Mouse (Mus musculus): ENCODE measurements at regions not wholly inside any gene's neighbourhood (a gene's known extent, or its start where the extent isn't known, plus 50 kb on each side); places are given as distances from the start of the nearest gene placed in this dataset.
"Not testable (repeated sequence)": the region's sequence is repeated elsewhere in the genome, so short reads cannot be mapped to it uniquely, and the experiment has no call there.

- Histone ChIP-seq H3K9ac (ENCODE audit: low read depth, low read length) (no peak overlapping the region), H3K27ac (ENCODE audit: low read depth, low read length) (no peak overlapping the region), H3K4me3 (ENCODE audit: low read depth, low read length) (no peak overlapping the region), H3K36me3 (ENCODE audit: control insufficient read depth, insufficient read depth, low read length) (no peaks in the 10 kb centered on the region), H3K27me3 (replicated peaks; ENCODE audit: control insufficient read depth, insufficient read depth, low read length) (no peaks in the 10 kb centered on the region), H3K4me1 (replicated peaks; ENCODE audit: control insufficient read depth, insufficient read depth, low read length) (no peaks in the 10 kb centered on the region; the same call in 1 of the 2 replicates), H3K4me2 (no peak overlapping the region), H3K9me3 (ENCODE audit: control insufficient read depth, low read length) (no peaks in the 10 kb centered on the region)
- no peak for DNase-seq (ENCODE audit: low spot score)
- WGBS, result 54% methylated on average over 6 of the region's 6 CpGs
- no peak for ATAC-seq (replicated peaks; ENCODE audit: low FRiP score)
Measured at GRCm38 (mm10) chr4:84172841-84173240, 502.2 kb downstream of the Bnc2 start.

- WGBS, result 72% methylated on average over 2 of the region's 2 CpGs
- Histone ChIP-seq H3K4me3 (ENCODE audit: low read depth, low read length) (no peak overlapping the region), H3K4me1 (replicated peaks; ENCODE audit: control insufficient read depth, insufficient read depth, low read length) (no peaks in the 10 kb centered on the region; the same call in 1 of the 2 replicates), H3K4me2 (no peak overlapping the region), H3K36me3 (ENCODE audit: control insufficient read depth, insufficient read depth, low read length) (no peaks in the 10 kb centered on the region), H3K27ac (ENCODE audit: low read depth, low read length) (no peak overlapping the region), H3K9ac (ENCODE audit: low read depth, low read length) (no peak overlapping the region), H3K9me3 (ENCODE audit: control insufficient read depth, low read length) (no peaks in the 10 kb centered on the region), H3K27me3 (replicated peaks; ENCODE audit: control insufficient read depth, insufficient read depth, low read length) (no peaks in the 10 kb centered on the region)
- ATAC-seq (replicated peaks; ENCODE audit: low FRiP score), result no peak
- no peak for DNase-seq (ENCODE audit: low spot score)
Measured at GRCm38 (mm10) chr4:84173441-84173840, 501.6 kb downstream of the Bnc2 start.

GRCm38 (mm10) chr4:84176457-84176856 lies 498.6 kb downstream of the Bnc2 start:
- not testable (repeated sequence) for H3K4me3 ChIP-seq (ENCODE audit: low read depth, low read length); H3K9ac ChIP-seq (ENCODE audit: low read depth, low read length); H3K4me2 ChIP-seq; ATAC-seq (replicated peaks; ENCODE audit: low FRiP score); H3K36me3 ChIP-seq (ENCODE audit: control insufficient read depth, insufficient read depth, low read length); DNase-seq (ENCODE audit: low spot score); H3K9me3 ChIP-seq (ENCODE audit: control insufficient read depth, low read length); H3K27ac ChIP-seq (ENCODE audit: low read depth, low read length); H3K4me1 ChIP-seq (replicated peaks; ENCODE audit: control insufficient read depth, insufficient read depth, low read length); H3K27me3 ChIP-seq (replicated peaks; ENCODE audit: control insufficient read depth, insufficient read depth, low read length)
- WGBS, result 88% methylated on average over 6 of the region's 6 CpGs

- H3K9me3 ChIP-seq (ENCODE audit: control insufficient read depth, low read length), result no peaks in the 10 kb centered on the region
- H3K4me1 ChIP-seq (replicated peaks; ENCODE audit: control insufficient read depth, insufficient read depth, low read length), result no peaks in the 10 kb centered on the region; the same call in 1 of the 2 replicates
- H3K27ac ChIP-seq (ENCODE audit: low read depth, low read length), result no peak overlapping the region
- H3K4me2 ChIP-seq, result no peak overlapping the region
- ATAC-seq (replicated peaks; ENCODE audit: low FRiP score) (no peak), DNase-seq (ENCODE audit: low spot score) (no peak)
- WGBS, result 47% methylated on average over 3 of the region's 3 CpGs
- H3K9ac ChIP-seq (ENCODE audit: low read depth, low read length), result no peak overlapping the region
- no peaks in the 10 kb centered on the region for H3K27me3 ChIP-seq (replicated peaks; ENCODE audit: control insufficient read depth, insufficient read depth, low read length)
- no peaks in the 10 kb centered on the region for H3K36me3 ChIP-seq (ENCODE audit: control insufficient read depth, insufficient read depth, low read length)
- H3K4me3 ChIP-seq (ENCODE audit: low read depth, low read length), result no peak overlapping the region
Measured at GRCm38 (mm10) chr4:84177827-84178226, 497.2 kb downstream of the Bnc2 start.

GRCm38 (mm10) chr4:84184436-84184835 lies 490.6 kb downstream of the Bnc2 start:
- Histone ChIP-seq H3K27me3 (replicated peaks; ENCODE audit: control insufficient read depth, insufficient read depth, low read length) (no peaks in the 10 kb centered on the region), H3K4me3 (ENCODE audit: low read depth, low read length) (no peak overlapping the region), H3K36me3 (ENCODE audit: control insufficient read depth, insufficient read depth, low read length) (no peaks in the 10 kb centered on the region), H3K4me1 (replicated peaks; ENCODE audit: control insufficient read depth, insufficient read depth, low read length) (no peaks in the 10 kb centered on the region; the same call in 1 of the 2 replicates), H3K9me3 (ENCODE audit: control insufficient read depth, low read length) (no peaks in the 10 kb centered on the region), H3K27ac (ENCODE audit: low read depth, low read length) (no peak overlapping the region), H3K9ac (ENCODE audit: low read depth, low read length) (no peak overlapping the region), H3K4me2 (no peak overlapping the region)
- ATAC-seq (replicated peaks; ENCODE audit: low FRiP score) (no peak), DNase-seq (ENCODE audit: low spot score) (no peak)
- WGBS, result 91% methylated on average over 4 of the region's 4 CpGs

- no peak for DNase-seq (ENCODE audit: low spot score)
- Histone ChIP-seq H3K9ac (ENCODE audit: low read depth, low read length) (no peak overlapping the region), H3K4me1 (replicated peaks; ENCODE audit: control insufficient read depth, insufficient read depth, low read length) (no peaks in the 10 kb centered on the region; the same call in 1 of the 2 replicates), H3K4me2 (no peak overlapping the region), H3K9me3 (ENCODE audit: control insufficient read depth, low read length) (no peaks in the 10 kb centered on the region), H3K4me3 (ENCODE audit: low read depth, low read length) (no peak overlapping the region), H3K27me3 (replicated peaks; ENCODE audit: control insufficient read depth, insufficient read depth, low read length) (no peaks in the 10 kb centered on the region), H3K36me3 (ENCODE audit: control insufficient read depth, insufficient read depth, low read length) (no peaks in the 10 kb centered on the region), H3K27ac (ENCODE audit: low read depth, low read length) (no peak overlapping the region)
- WGBS, result 87% methylated on average over 6 of the region's 6 CpGs
- no peak for ATAC-seq (replicated peaks; ENCODE audit: low FRiP score)
Measured at GRCm38 (mm10) chr4:84184844-84185243, 490.2 kb downstream of the Bnc2 start.

- no peak for ATAC-seq (replicated peaks; ENCODE audit: low FRiP score)
- H3K9me3 ChIP-seq (ENCODE audit: control insufficient read depth, low read length), result no peaks in the 10 kb centered on the region
- WGBS, result 66% methylated on average over 12 of the region's 12 CpGs
- no peak overlapping the region for H3K27ac ChIP-seq (ENCODE audit: low read depth, low read length)
- no peaks in the 10 kb centered on the region for H3K27me3 ChIP-seq (replicated peaks; ENCODE audit: control insufficient read depth, insufficient read depth, low read length)
- H3K9ac ChIP-seq (ENCODE audit: low read depth, low read length), result no peak overlapping the region
- no peak overlapping the region for H3K4me3 ChIP-seq (ENCODE audit: low read depth, low read length)
- H3K4me1 ChIP-seq (replicated peaks; ENCODE audit: control insufficient read depth, insufficient read depth, low read length), result no peaks in the 10 kb centered on the region; the same call in 1 of the 2 replicates
- DNase-seq (ENCODE audit: low spot score), result no peak
- no peak overlapping the region for H3K4me2 ChIP-seq
- H3K36me3 ChIP-seq (ENCODE audit: control insufficient read depth, insufficient read depth, low read length), result no peaks in the 10 kb centered on the region
Measured at GRCm38 (mm10) chr4:84189315-84189714, 485.8 kb downstream of the Bnc2 start.

GRCm38 (mm10) chr4:84191303-84191702 lies 483.8 kb downstream of the Bnc2 start:
- Histone ChIP-seq H3K9me3 (ENCODE audit: control insufficient read depth, low read length) (no peaks in the 10 kb centered on the region), H3K4me3 (ENCODE audit: low read depth, low read length) (no peak overlapping the region), H3K36me3 (ENCODE audit: control insufficient read depth, insufficient read depth, low read length) (no peaks in the 10 kb centered on the region), H3K9ac (ENCODE audit: low read depth, low read length) (no peak overlapping the region), H3K4me2 (no peak overlapping the region), H3K4me1 (replicated peaks; ENCODE audit: control insufficient read depth, insufficient read depth, low read length) (no peaks in the 10 kb centered on the region; the same call in 1 of the 2 replicates), H3K27me3 (replicated peaks; ENCODE audit: control insufficient read depth, insufficient read depth, low read length) (no peaks in the 10 kb centered on the region), H3K27ac (ENCODE audit: low read depth, low read length) (no peak overlapping the region)
- WGBS, result 65% methylated on average over 2 of the region's 2 CpGs
- DNase-seq (ENCODE audit: low spot score), result no peak
- ATAC-seq (replicated peaks; ENCODE audit: low FRiP score), result no peak

- Histone ChIP-seq H3K4me2 (no peak overlapping the region), H3K4me1 (replicated peaks; ENCODE audit: control insufficient read depth, insufficient read depth, low read length) (no peaks in the 10 kb centered on the region; the same call in 1 of the 2 replicates), H3K36me3 (ENCODE audit: control insufficient read depth, insufficient read depth, low read length) (no peaks in the 10 kb centered on the region), H3K4me3 (ENCODE audit: low read depth, low read length) (no peak overlapping the region), H3K27me3 (replicated peaks; ENCODE audit: control insufficient read depth, insufficient read depth, low read length) (no peaks in the 10 kb centered on the region), H3K9me3 (ENCODE audit: control insufficient read depth, low read length) (no peaks in the 10 kb centered on the region), H3K9ac (ENCODE audit: low read depth, low read length) (no peak overlapping the region), H3K27ac (ENCODE audit: low read depth, low read length) (no peak overlapping the region)
- DNase-seq (ENCODE audit: low spot score) (no peak), ATAC-seq (replicated peaks; ENCODE audit: low FRiP score) (no peak)
- WGBS, result 60% methylated on average over 2 of the region's 2 CpGs
Measured at GRCm38 (mm10) chr4:84192301-84192700, 482.8 kb downstream of the Bnc2 start.

Data from liver, embryonic 11.5 days (tissue).